Mouse (Mus musculus) kidney, postnatal 0 days (tissue): ENCODE measurements around the gene Tmem94. TPM values are rescaled to one million over a fixed set of nuclear protein-coding genes. Genes with fewer than 3 reads are reported as not detected.

Source experiments
- ATAC-seq: fragments of 200-750 bp; cut with Nextera tagmentation; replicated peaks from 2 replicates; pipeline ENCODE4 v1.8.0; 2017; ENCODE audit warnings: low read depth, moderate number of reproducible peaks, moderate TSS enrichment, moderate library complexity; ENCODE audit not compliant: low FRiP score
- DNase-seq: peaks from one replicate; pipeline ENCODE4 v3.0.0-alpha.2; 2016; ENCODE audit warnings: low spot score
- H3K27ac ChIP-seq: fragments of 300-500 bp; sonication (generic); 2 replicates; pipeline ENCODE4 v1.5.1; 2014; ENCODE audit warnings: mild to moderate bottlenecking
- H3K27me3 ChIP-seq: fragments of 300-500 bp; sonication (generic); 2 replicates; pipeline ENCODE4 v1.6.1; 2014; ENCODE audit warnings: low read length, mixed read lengths; ENCODE audit not compliant: insufficient read depth
- H3K36me3 ChIP-seq: fragments of 300-500 bp; sonication (generic); 2 replicates; pipeline ENCODE4 v1.6.1; 2014; ENCODE audit warnings: low read length, mixed read lengths; ENCODE audit not compliant: insufficient read depth
- H3K4me1 ChIP-seq: fragments of 300-500 bp; sonication (generic); replicated peaks from 2 replicates; pipeline ENCODE4 v1.6.1; 2014; ENCODE audit warnings: antibody characterized with exemption, low read length, mixed read lengths; ENCODE audit not compliant: insufficient read depth
- H3K4me2 ChIP-seq: fragments of 300-500 bp; sonication (generic); 2 replicates; pipeline ENCODE4 v1.6.1; 2014; ENCODE audit warnings: mild to moderate bottlenecking, low read length, moderate library complexity, mixed read lengths
- H3K4me3 ChIP-seq: fragments of 300-500 bp; sonication (generic); replicated peaks from 2 replicates; pipeline ENCODE4 v1.5.1; 2014; ENCODE audit warnings: low read depth, low read length
- H3K9ac ChIP-seq: fragments of 300-500 bp; sonication (generic); 2 replicates; pipeline ENCODE4 v1.6.1; 2014; ENCODE audit warnings: low read depth, low read length
- H3K9me3 ChIP-seq: fragments of 300-500 bp; sonication (generic); replicated peaks from 2 replicates; pipeline ENCODE4 v1.6.1; 2016; ENCODE audit warnings: low read length, inconsistent platforms, mixed read lengths
- CTCF ChIP-seq: IDR thresholded peaks from 2 replicates; pipeline ENCODE4 v1.5.1; 2016; ENCODE audit warnings: antibody characterized with exemption, low read depth, mild to moderate bottlenecking, moderate library complexity
- WGBS: fragments of 180-500 bp; shearing (Covaris S2); extraction: QIAGEN DNeasy Blood & Tissue Kit; methylation state at CpG from one replicate; pipeline ENCODE4 v1.1.7; 2014; 5-methylcytosine and 5-hydroxymethylcytosine counted together
- polyA plus RNA-seq: library from polyadenylated mRNA; unstranded; fragments of >200 nt; fragmentation: Nextera tagmentation; extraction: Ambion mirVana; gene quantifications from 2 replicates; pipeline ENCODE4 v1.2.1, GENCODE M21; 2015

The Tmem94 gene
- 19.6 TPM in 2 replicates for polyA plus RNA-seq

- Histone ChIP-seq H3K4me1 (peaks cover 15% of the 10 kb centered on the region; the same call in 1 of the 2 replicates), H3K9me3 (no peaks in the 10 kb centered on the region), H3K27me3 (no peaks in the 10 kb centered on the region), H3K4me2 (peak within 1 kb of the TSS; percentile 79), H3K27ac (peak within 1 kb of the TSS; percentile 94), H3K4me3 (peak within 1 kb of the TSS; percentile 86), H3K9ac (peak within 1 kb of the TSS; percentile 90), H3K36me3 (no peaks in the 10 kb centered on the region)
- TF ChIP-seq CTCF: peak; percentile 47; the same call in 1 of the 2 replicates
- ATAC-seq (peak; percentile 97), DNase-seq (peak; percentile 98)
- WGBS: 0% methylated on average over 32 of the region's 32 CpGs
These were observed at the start of gene Tmem94 for GRCm38 (mm10) chr11:115765103-115765606. Tmem94 (plus strand) TSS chr11:115765433.

DNA sequence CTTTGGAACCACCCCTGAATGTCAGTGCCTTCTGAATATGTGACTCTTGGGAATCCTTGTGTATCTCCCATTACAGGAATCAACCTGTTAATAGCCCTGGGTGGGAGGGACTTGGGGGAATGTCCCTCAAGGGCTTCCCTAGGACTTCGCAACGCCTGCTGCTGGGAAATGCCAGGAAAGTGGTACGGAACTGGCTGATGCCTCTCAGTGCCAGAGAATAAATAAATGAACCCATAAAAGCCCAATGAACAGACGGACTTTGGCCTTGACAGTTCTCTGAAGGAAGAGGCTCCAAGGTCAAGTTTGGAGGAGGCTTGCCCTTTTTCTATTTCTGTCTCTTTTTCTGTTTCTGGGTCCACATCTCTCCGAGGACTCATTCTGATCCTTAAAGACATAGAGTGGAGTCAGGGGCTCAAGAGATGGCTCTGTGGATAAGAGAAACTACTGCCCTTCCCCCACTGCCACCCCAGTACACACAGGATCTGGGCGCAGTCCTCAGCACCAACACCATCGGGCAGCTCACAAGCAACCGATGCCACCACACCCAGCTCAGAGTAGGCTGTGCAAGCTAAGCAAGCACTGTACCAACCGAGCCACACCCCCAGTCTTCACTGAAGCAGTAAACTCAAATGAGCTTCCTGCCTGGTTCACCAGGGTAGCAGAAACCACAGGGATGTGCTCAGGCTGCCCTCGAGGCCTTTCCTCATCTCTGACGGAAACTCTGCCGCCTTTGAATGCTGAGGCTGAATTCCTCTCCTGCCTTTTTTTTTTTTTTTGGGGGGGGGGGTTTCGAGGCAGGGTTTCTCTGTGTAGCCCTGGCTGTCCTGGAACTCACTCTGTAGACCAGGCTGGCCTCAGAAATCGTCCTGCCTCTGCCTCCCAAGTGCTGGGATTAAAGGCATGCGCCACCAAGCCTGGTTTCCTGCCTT lies 48.6 kb upstream of the Tmem94 start:
- no peak for TF ChIP-seq CTCF
- Histone ChIP-seq H3K4me3 (no peak overlapping the region), H3K9me3 (no peaks in the 10 kb centered on the region), H3K27me3 (no peaks in the 10 kb centered on the region), H3K4me1 (no peaks in the 10 kb centered on the region), H3K36me3 (no peaks in the 10 kb centered on the region), H3K27ac (no peak overlapping the region), H3K4me2 (no peak overlapping the region), H3K9ac (no peak overlapping the region)
- DNase-seq (no peak), ATAC-seq (no peak)
- WGBS: 65% methylated on average over 15 of the region's 15 CpGs

DNA sequence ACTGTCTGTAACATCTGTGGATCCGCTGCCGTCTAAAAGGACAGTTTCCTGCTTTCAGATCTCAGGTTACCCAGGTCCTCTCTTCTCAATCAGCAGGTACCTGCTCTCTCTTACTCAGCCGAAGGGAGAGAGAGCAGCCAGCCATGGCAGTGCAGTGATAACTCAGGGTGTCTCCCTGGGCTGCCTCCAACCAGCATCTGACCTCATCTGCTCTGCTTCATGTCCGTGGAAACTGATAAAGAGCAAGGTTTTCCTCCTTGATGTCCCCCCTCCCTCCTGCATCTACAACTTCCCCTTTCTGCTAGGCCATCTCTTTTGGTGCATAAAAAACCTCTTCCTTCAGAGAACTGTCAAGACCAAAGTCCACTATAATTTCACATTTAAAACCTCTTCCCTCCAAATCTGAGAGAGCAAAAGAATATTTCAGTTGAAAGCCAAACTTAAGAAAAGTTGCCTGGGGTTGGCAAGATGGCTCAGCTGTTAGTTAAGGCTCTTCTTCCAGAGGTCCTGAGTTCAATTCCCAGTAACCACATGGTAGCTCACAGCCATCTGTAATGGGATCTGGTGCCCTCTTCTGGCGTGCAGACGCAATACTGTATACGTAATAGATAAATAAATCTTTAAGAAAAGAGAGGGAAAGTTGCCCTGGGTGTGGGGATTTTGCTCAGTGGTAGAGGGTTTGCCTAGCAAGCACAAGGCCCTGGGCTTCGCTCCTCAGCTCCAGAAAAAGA lies 47.4 kb upstream of the Tmem94 start:
- no peak overlapping the region for H3K4me3 ChIP-seq
- no peaks in the 10 kb centered on the region for H3K36me3 ChIP-seq
- ATAC-seq (no peak), DNase-seq (no peak)
- no peaks in the 10 kb centered on the region for H3K27me3 ChIP-seq
- WGBS: 46% methylated on average over 8 of the region's 8 CpGs
- H3K4me1 ChIP-seq: no peaks in the 10 kb centered on the region
- no peak overlapping the region for H3K9ac ChIP-seq
- H3K4me2 ChIP-seq: no peak overlapping the region
- no peak overlapping the region for H3K27ac ChIP-seq
- TF ChIP-seq CTCF: peak; percentile 66
- H3K9me3 ChIP-seq: no peaks in the 10 kb centered on the region

- no peak overlapping the region for H3K4me3 ChIP-seq
- no peak overlapping the region for H3K4me2 ChIP-seq
- H3K9me3 ChIP-seq: no peaks in the 10 kb centered on the region
- H3K9ac ChIP-seq: no peak overlapping the region
- peak; percentile 99 for TF ChIP-seq CTCF
- ATAC-seq: 0 out of 2 replicates have a peak, but pooled peaks have one; percentile 61
- no peaks in the 10 kb centered on the region for H3K36me3 ChIP-seq
- DNase-seq: peak; percentile 93
- H3K27me3 ChIP-seq: no peaks in the 10 kb centered on the region
- H3K27ac ChIP-seq: no peak overlapping the region
- no peaks in the 10 kb centered on the region for H3K4me1 ChIP-seq
- 12% methylated on average over 14 of the region's 14 CpGs for WGBS
These were observed 42.6 kb upstream of the Tmem94 start for GRCm38 (mm10) chr11:115722638-115723037.

- WGBS: 73% methylated on average over 2 of the region's 2 CpGs
- no peak overlapping the region for H3K27ac ChIP-seq
- DNase-seq: no peak
These were observed 42.0 kb upstream of the Tmem94 start for GRCm38 (mm10) chr11:115723231-115723630.

DNA sequence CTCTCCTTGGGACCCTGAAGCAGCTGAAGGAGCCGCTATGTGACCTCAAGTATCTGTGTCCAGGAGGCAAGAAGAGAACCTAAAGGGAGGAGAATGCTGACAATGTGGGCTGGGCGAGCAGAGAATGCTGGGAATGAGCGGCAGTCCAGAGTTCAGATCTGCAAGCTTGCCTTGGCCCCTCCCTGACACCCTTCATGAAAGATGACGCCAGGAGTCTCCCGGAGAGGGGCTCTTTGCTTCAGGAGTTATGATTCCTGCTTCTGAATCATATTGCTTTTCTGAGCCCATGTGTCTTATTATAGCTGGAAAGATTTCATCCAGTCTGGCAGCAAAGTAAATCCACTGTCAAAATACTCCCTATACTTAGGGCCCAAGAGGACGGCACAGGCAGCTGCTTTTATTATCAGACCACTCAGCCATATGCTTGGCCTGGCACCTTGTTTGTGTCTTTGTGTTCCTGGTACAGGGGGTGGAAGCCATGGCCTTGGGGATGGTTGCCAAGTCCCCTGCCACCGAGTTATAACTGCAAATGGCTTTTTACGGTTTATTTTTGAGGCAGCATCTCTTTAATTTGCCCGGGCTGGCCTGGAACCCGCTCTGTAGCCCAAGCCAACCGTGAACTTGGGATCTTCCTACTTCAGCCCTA lies 31.1 kb upstream of the Tmem94 start:
- H3K9ac ChIP-seq: no peak overlapping the region
- DNase-seq (peak; percentile 36), ATAC-seq (no peak)
- H3K4me2 ChIP-seq: no peak overlapping the region
- no peak overlapping the region for H3K27ac ChIP-seq
- no peak for TF ChIP-seq CTCF
- no peak overlapping the region for H3K4me3 ChIP-seq
- no peaks in the 10 kb centered on the region for H3K36me3 ChIP-seq
- H3K27me3 ChIP-seq: no peaks in the 10 kb centered on the region
- H3K9me3 ChIP-seq: no peaks in the 10 kb centered on the region
- whole genome bisulfite sequencing: 48% methylated on average over 11 of the region's 11 CpGs
- H3K4me1 ChIP-seq: no peaks in the 10 kb centered on the region

More at GRCm38 (mm10) chr11:115723231-115723630, 42.0 kb upstream of the Tmem94 start:
- no peaks in the 10 kb centered on the region for H3K36me3 ChIP-seq
- ATAC-seq: no peak
- H3K27me3 ChIP-seq: no peaks in the 10 kb centered on the region
- no peaks in the 10 kb centered on the region for H3K9me3 ChIP-seq
- no peak overlapping the region for H3K4me3 ChIP-seq
- no peaks in the 10 kb centered on the region for H3K4me1 ChIP-seq
- TF ChIP-seq CTCF: no peak
- no peak overlapping the region for H3K4me2 ChIP-seq
- H3K9ac ChIP-seq: no peak overlapping the region
